Mouse (Mus musculus): Measurements from ENCODE around the gene Rfx1. TPM values are rescaled to one million over a fixed set of nuclear protein-coding genes. Genes with fewer than 3 reads are reported as not detected.

The Rfx1 gene
- polyA plus RNA-seq, 1 experiment from 2014 or later = 11.2 TPM

- no peak overlapping the region for H3K27ac ChIP-seq (replicated peaks)
- H3K4me1 ChIP-seq (replicated peaks) = peaks cover 39% of the 10 kb centered on the region
- 92% methylated on average over 25 of the region's 25 CpGs for WGBS
- H3K27me3 ChIP-seq = no peaks in the 10 kb centered on the region
- no peak overlapping the region for H3K4me2 ChIP-seq
- peaks cover 23% of the 10 kb centered on the region for H3K36me3 ChIP-seq
- H3K9ac ChIP-seq = no peak overlapping the region
- no peaks in the 10 kb centered on the region for H3K9me3 ChIP-seq
- no peak overlapping the region for H3K4me3 ChIP-seq
- ATAC-seq (ENCODE audit: low FRiP score, low read depth) = no peak
These were observed 35.0 kb downstream of the Rfx1 start for GRCm38 (mm10) chr8:84101476-84102270.

GRCm38 (mm10) chr8:84103601-84104000, 37.0 kb downstream of the Rfx1 start:
- Histone ChIP-seq H3K27ac (replicated peaks) (peak overlapping the region; percentile 93), H3K36me3 (0 out of 2 replicates have a peak, but pooled peaks cover 7% of the 10 kb centered on the region), H3K4me1 (replicated peaks) (peaks cover 39% of the 10 kb centered on the region), H3K27me3 (no peaks in the 10 kb centered on the region), H3K9me3 (no peaks in the 10 kb centered on the region), H3K4me3 (peak overlapping the region; percentile 53), H3K9ac (peak overlapping the region; percentile 60), H3K4me2 (peak overlapping the region; percentile 70)
- no peak for ATAC-seq (ENCODE audit: low FRiP score, low read depth)
- WGBS = 41% methylated on average over 3 of the region's 3 CpGs

DNA sequence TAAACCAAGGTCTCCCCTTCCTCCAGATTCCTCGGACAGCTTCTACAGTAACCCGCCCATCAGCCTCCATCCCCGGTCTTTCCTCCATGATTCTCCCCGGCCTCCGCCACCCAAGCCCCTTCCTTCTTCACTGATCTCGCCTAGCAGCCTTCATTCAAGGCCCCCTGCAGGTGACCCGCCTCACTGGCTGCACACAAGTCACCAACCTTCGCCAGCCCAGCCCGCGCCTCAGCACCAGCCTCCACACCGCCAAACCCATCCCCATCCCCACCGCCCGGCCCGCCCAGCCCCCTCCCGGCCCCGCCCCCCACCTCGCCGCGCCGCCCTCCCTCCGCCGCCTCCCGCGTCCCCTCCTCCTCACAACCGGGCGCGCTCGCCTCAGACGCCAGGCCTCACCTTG, 37.6 kb downstream of the Rfx1 start:
- Histone ChIP-seq H3K27me3 (no peaks in the 10 kb centered on the region), H3K4me1 (replicated peaks) (peaks cover 39% of the 10 kb centered on the region)
- 0% methylated on average over 22 of the region's 29 CpGs for WGBS

GRCm38 (mm10) chr8:84104697-84105609, 38.3 kb downstream of the Rfx1 start, which contains the start of gene Dcaf15:
Gene Dcaf15, minus strand, starts transcription at chr8:84104768.
- H3K27ac ChIP-seq (replicated peaks) = peak within 1 kb of the TSS; percentile 93
- H3K4me2 ChIP-seq = peak within 1 kb of the TSS; percentile 70
- H3K4me1 ChIP-seq (replicated peaks) = peaks cover 39% of the 10 kb centered on the region
- H3K9ac ChIP-seq = peak within 1 kb of the TSS; percentile 60
- H3K36me3 ChIP-seq = no peaks in the 10 kb centered on the region
- peak; percentile 97 for ATAC-seq (ENCODE audit: low FRiP score, low read depth)
- WGBS = 6% methylated on average over 42 of the region's 42 CpGs
- H3K9me3 ChIP-seq = no peaks in the 10 kb centered on the region
- H3K27me3 ChIP-seq = no peaks in the 10 kb centered on the region
- peak within 1 kb of the TSS; percentile 53 for H3K4me3 ChIP-seq

More for the DNA sequence above, 37.6 kb downstream of the Rfx1 start:
- Histone ChIP-seq H3K9me3 (no peaks in the 10 kb centered on the region), H3K4me3 (peak overlapping the region; percentile 53), H3K4me2 (peak overlapping the region; percentile 70), H3K9ac (peak overlapping the region; percentile 60), H3K36me3 (0 out of 2 replicates have a peak, but pooled peaks cover 2% of the 10 kb centered on the region), H3K27ac (replicated peaks) (peak overlapping the region; percentile 93)
- peak; percentile 80 for ATAC-seq (ENCODE audit: low FRiP score, low read depth)

DNA sequence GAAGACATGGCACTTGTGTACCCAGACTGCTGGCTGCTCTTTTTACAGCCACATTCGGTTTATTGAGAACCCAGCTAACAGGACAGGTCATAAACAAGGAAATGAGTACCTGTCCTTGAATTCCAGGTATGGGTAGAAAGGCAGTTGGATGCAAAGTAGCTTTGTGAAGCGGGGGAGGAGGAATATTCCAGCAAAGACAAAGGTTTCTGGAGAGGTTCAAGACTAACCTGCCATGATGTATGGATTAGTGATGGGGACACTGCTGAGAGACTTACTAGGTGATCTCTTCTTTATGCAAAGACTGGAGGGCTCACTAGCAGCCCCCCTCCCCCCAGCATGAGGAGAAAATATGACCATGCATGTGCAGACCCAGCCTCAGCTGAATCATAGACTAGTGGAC, 39.0 kb downstream of the Rfx1 start:
- peaks cover 39% of the 10 kb centered on the region for H3K4me1 ChIP-seq (replicated peaks)
- no peak for ATAC-seq (ENCODE audit: low FRiP score, low read depth)
- no peaks in the 10 kb centered on the region for H3K9me3 ChIP-seq
- H3K27ac ChIP-seq (replicated peaks) = peak overlapping the region; percentile 84
- H3K4me3 ChIP-seq = no peak overlapping the region
- H3K9ac ChIP-seq = peak overlapping the region; percentile 38; the same call in 1 of the 2 replicates
- peak overlapping the region; percentile 58 for H3K4me2 ChIP-seq
- no peaks in the 10 kb centered on the region for H3K27me3 ChIP-seq
- WGBS = 75% methylated on average over 2 of the region's 2 CpGs
- H3K36me3 ChIP-seq = no peaks in the 10 kb centered on the region

DNA sequence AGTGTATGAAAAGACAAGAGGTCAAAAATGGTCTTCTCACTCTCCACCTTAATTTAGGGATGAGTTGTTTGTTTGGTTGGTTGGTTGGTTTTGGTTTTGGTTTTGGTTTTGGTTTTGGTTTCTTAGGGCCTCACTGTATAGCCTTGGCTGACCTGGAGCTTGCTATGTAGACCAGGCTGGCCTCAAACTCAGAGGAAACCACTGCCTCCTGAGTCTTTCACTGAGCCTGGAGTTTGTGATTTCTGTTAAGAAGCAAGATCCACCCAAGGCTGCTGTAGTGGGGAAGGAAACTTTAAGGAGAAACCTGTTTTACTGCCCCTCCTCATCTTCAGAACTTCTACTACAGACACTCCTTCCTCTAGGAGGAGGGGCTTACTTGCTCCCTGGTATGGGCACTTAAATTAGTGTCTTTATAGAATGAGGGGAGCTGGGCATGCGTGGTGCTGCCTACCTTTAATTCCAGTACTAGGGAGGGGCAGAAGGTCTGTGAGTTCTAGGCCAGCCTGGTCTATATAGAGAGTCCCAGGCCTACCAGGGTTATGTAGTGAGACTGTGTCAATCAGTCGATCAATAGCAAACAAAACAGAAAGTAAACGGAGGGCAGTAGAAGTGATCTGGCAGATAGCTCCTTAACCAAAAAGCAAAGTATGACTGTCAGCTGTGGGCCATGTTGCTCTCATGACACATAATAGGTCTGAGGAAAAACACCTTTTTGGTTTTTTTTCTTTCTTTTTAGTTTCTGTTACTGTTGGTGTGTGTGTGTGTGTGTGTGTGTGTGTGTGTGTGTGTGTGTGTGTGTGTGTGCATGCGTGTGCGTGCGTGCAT, 39.8 kb downstream of the Rfx1 start:
- no peak for ATAC-seq (ENCODE audit: low FRiP score, low read depth)
- no peaks in the 10 kb centered on the region for H3K9me3 ChIP-seq
- no peaks in the 10 kb centered on the region for H3K27me3 ChIP-seq
- H3K9ac ChIP-seq = no peak overlapping the region
- H3K4me1 ChIP-seq (replicated peaks) = peaks cover 35% of the 10 kb centered on the region
- H3K4me2 ChIP-seq = no peak overlapping the region
- no peak overlapping the region for H3K27ac ChIP-seq (replicated peaks)
- H3K4me3 ChIP-seq = no peak overlapping the region
- WGBS = 97% methylated on average over 6 of the region's 6 CpGs
- no peaks in the 10 kb centered on the region for H3K36me3 ChIP-seq

DNA sequence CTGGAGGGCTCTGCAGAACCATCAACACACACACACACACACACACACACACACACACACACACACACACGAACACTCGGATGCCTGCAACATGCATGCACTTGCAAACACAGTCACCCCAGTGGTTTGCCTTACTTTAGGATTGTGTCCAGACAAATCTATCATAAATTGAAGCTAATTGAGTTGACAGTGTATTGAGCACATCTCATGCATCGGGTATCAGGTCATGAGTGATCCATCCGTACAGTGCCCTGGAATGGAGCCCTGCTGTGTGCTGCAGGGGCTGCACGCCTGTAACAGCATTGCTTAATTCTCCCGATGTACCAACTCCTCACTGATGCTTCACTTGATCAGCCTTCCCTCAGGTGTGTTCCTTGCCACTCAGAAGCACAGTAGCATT, 49.0 kb downstream of the Rfx1 start:
- H3K36me3 ChIP-seq = no peaks in the 10 kb centered on the region
- no peaks in the 10 kb centered on the region for H3K4me1 ChIP-seq (replicated peaks)
- 82% methylated on average over 6 of the region's 6 CpGs for WGBS
- ATAC-seq (ENCODE audit: low FRiP score, low read depth) = no peak
- no peak overlapping the region for H3K27ac ChIP-seq (replicated peaks)
- no peak overlapping the region for H3K4me3 ChIP-seq
- no peaks in the 10 kb centered on the region for H3K9me3 ChIP-seq
- H3K27me3 ChIP-seq = no peaks in the 10 kb centered on the region
- H3K4me2 ChIP-seq = no peak overlapping the region
- H3K9ac ChIP-seq = no peak overlapping the region

DNA sequence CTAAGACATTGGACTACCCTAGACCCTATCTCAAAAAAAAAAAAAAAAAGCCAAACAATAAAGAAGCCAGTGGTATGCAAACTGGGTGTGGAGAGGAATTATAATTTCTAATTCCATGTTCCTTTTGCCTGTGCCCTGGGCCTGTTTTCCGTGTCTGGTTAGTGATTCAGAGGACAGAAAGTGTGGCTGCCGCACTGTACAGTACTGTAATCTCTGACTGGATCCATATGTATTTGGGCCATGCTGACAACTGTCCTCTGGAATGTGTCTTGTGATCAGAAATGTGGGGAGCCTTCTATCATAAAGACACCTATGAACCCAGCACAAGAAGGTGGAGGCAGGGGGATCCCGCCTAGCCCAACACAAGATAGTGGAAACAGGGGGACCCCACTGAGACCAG, 55.5 kb downstream of the Rfx1 start:
- H3K4me2 ChIP-seq = no peak overlapping the region
- no peaks in the 10 kb centered on the region for H3K27me3 ChIP-seq
- no peak overlapping the region for H3K4me3 ChIP-seq
- WGBS = 84% methylated on average over 3 of the region's 3 CpGs
- no peaks in the 10 kb centered on the region for H3K4me1 ChIP-seq (replicated peaks)
- no peaks in the 10 kb centered on the region for H3K36me3 ChIP-seq
- ATAC-seq (ENCODE audit: low FRiP score, low read depth) = no peak
- H3K27ac ChIP-seq (replicated peaks) = no peak overlapping the region
- H3K9me3 ChIP-seq = no peaks in the 10 kb centered on the region
- no peak overlapping the region for H3K9ac ChIP-seq

- WGBS = 59% methylated on average over 8 of the region's 9 CpGs
- peak; percentile 28; the same call in 1 of the 2 replicates for ATAC-seq (ENCODE audit: low FRiP score, low read depth)
- Histone ChIP-seq H3K4me2 (no peak within 1 kb of the TSS), H3K4me1 (replicated peaks) (no peaks in the 10 kb centered on the region; the same call in 1 of the 2 replicates), H3K9me3 (no peaks in the 10 kb centered on the region), H3K36me3 (no peaks in the 10 kb centered on the region), H3K27ac (replicated peaks) (no peak within 1 kb of the TSS), H3K4me3 (no peak within 1 kb of the TSS), H3K9ac (no peak within 1 kb of the TSS), H3K27me3 (no peaks in the 10 kb centered on the region)
These were observed 59.0 kb downstream of the Rfx1 start, which contains the start of gene Podnl1 for GRCm38 (mm10) chr8:84125656-84126055. Gene Podnl1, plus strand, starts transcription at chr8:84125989.

- 79% methylated on average over 2 of the region's 2 CpGs for WGBS
- ATAC-seq (ENCODE audit: low FRiP score, low read depth) = no peak
These were observed 60.1 kb downstream of the Rfx1 start for GRCm38 (mm10) chr8:84126742-84127141.

GRCm38 (mm10) chr8:84127202-84127901, 60.7 kb downstream of the Rfx1 start:
- Histone ChIP-seq H3K4me1 (replicated peaks) (no peaks in the 10 kb centered on the region; the same call in 1 of the 2 replicates), H3K4me2 (no peak overlapping the region), H3K9me3 (no peaks in the 10 kb centered on the region), H3K27me3 (no peaks in the 10 kb centered on the region), H3K9ac (no peak overlapping the region), H3K27ac (replicated peaks) (no peak overlapping the region), H3K36me3 (peaks cover 7% of the 10 kb centered on the region), H3K4me3 (no peak overlapping the region)
- 75% methylated on average over 17 of the region's 17 CpGs for WGBS
- ATAC-seq (ENCODE audit: low FRiP score, low read depth) = no peak

More at GRCm38 (mm10) chr8:84126742-84127141, 60.1 kb downstream of the Rfx1 start:
- Histone ChIP-seq H3K36me3 (0 out of 2 replicates have a peak, but pooled peaks cover 1% of the 10 kb centered on the region), H3K27me3 (no peaks in the 10 kb centered on the region), H3K9me3 (no peaks in the 10 kb centered on the region), H3K4me2 (no peak overlapping the region), H3K9ac (no peak overlapping the region), H3K4me1 (replicated peaks) (no peaks in the 10 kb centered on the region; the same call in 1 of the 2 replicates), H3K4me3 (no peak overlapping the region), H3K27ac (replicated peaks) (no peak overlapping the region)

All from hindbrain, embryonic 15.5 days (tissue).